41 mouse cellular contexts compared by ENCODE assay signal in genomic region chr14:32624811-32625210, GRCm38 (mm10). TPM values are rescaled to one million over a fixed set of nuclear protein-coding genes. Genes with fewer than 3 reads are reported as not detected.
"Had no signal": no experiment of that assay in that cellular context is flagged by ENCODE, and none has a peak within 500 bp of the region (broad histone marks: within the 10 kb centered on the region; RNA-seq: fewer than 3 reads in every experiment).

No protein-coding gene starts in this region.

- H3K9me3 ChIP-seq: limb, embryonic 10.5 days; limb, embryonic 12.5 days; limb, embryonic 13.5 days; limb, embryonic 15.5 days; liver, embryonic 12.5 days; liver, embryonic 13.5 days; liver, embryonic 15.5 days; lung, embryonic 15.5 days; midbrain, embryonic 10.5 days; midbrain, embryonic 12.5 days; midbrain, embryonic 13.5 days; midbrain, embryonic 15.5 days; neural tube, embryonic 12.5 days; neural tube, embryonic 13.5 days had no signal

- H3K27me3 ChIP-seq: limb, embryonic 12.5 days; limb, embryonic 13.5 days; limb, embryonic 15.5 days; liver, embryonic 13.5 days; liver, embryonic 15.5 days; lung, embryonic 15.5 days; midbrain, embryonic 13.5 days; midbrain, embryonic 15.5 days; neural tube, embryonic 12.5 days; neural tube, embryonic 13.5 days had no signal

- H3K4me3 ChIP-seq: left cerebral cortex, adult 2 months; limb, embryonic 10.5 days; limb, embryonic 12.5 days; limb, embryonic 13.5 days; limb, embryonic 15.5 days; liver, embryonic 12.5 days; liver, embryonic 13.5 days; liver, embryonic 15.5 days; lung, embryonic 15.5 days; midbrain, embryonic 10.5 days; midbrain, embryonic 12.5 days; midbrain, embryonic 13.5 days; midbrain, embryonic 15.5 days; myocyte; neural tube, embryonic 12.5 days; neural tube, embryonic 13.5 days had no signal

- H3K9ac ChIP-seq: limb, embryonic 12.5 days; limb, embryonic 13.5 days; limb, embryonic 15.5 days; liver, embryonic 12.5 days; liver, embryonic 13.5 days; liver, embryonic 14.5 days; liver, embryonic 15.5 days; liver, postnatal 0 days; lung, embryonic 14.5 days; lung, embryonic 15.5 days; midbrain, embryonic 12.5 days; midbrain, embryonic 13.5 days; midbrain, embryonic 15.5 days; neural tube, embryonic 12.5 days; neural tube, embryonic 13.5 days had no signal

- H3K27ac ChIP-seq: left cerebral cortex, adult 2 months; limb, embryonic 10.5 days; limb, embryonic 12.5 days; limb, embryonic 13.5 days; limb, embryonic 15.5 days; liver, embryonic 12.5 days; liver, embryonic 13.5 days; liver, embryonic 14.5 days; liver, embryonic 15.5 days; lung, embryonic 15.5 days; macrophage; midbrain, embryonic 10.5 days; midbrain, embryonic 12.5 days; midbrain, embryonic 13.5 days; midbrain, embryonic 15.5 days; neural tube, embryonic 12.5 days; neural tube, embryonic 13.5 days had no signal

- DNase-seq: left cerebral cortex, postnatal 4 days; liver; liver, embryonic 13.5 days; liver, postnatal 0 days; lung, adult 18-20 months; lung, adult 2 months; lung, embryonic 14.5 days; lung, postnatal 10 days; lung, postnatal 14 days; lung, postnatal 36 days; lung, postnatal 4 days; midbrain, embryonic 14.5 days had no signal

- H3K4me1 ChIP-seq: limb, embryonic 12.5 days; limb, embryonic 13.5 days; limb, embryonic 15.5 days; liver, embryonic 12.5 days; liver, embryonic 13.5 days; liver, embryonic 15.5 days; lung, embryonic 15.5 days; midbrain, embryonic 12.5 days; midbrain, embryonic 13.5 days; midbrain, embryonic 15.5 days; neural tube, embryonic 12.5 days had no signal

- H3K36me3 ChIP-seq: limb, embryonic 10.5 days; limb, embryonic 12.5 days; limb, embryonic 13.5 days; limb, embryonic 15.5 days; liver, embryonic 12.5 days; liver, embryonic 13.5 days; liver, embryonic 15.5 days; lung, embryonic 15.5 days; midbrain, embryonic 10.5 days; midbrain, embryonic 12.5 days; midbrain, embryonic 13.5 days; midbrain, embryonic 15.5 days; neural tube, embryonic 12.5 days had no signal

- H3K4me2 ChIP-seq: limb, embryonic 12.5 days; limb, embryonic 13.5 days; limb, embryonic 15.5 days; liver, embryonic 11.5 days; liver, embryonic 12.5 days; liver, embryonic 13.5 days; liver, embryonic 15.5 days; lung, embryonic 14.5 days; lung, embryonic 15.5 days; midbrain, embryonic 12.5 days; midbrain, embryonic 13.5 days; midbrain, embryonic 15.5 days; neural tube, embryonic 12.5 days; neural tube, embryonic 13.5 days had no signal

- ATAC-seq: liver, embryonic 12.5 days; liver, postnatal 0 days; lung, postnatal 0 days; midbrain, embryonic 13.5 days; midbrain, embryonic 15.5 days had no signal

RNA-seq across cellular contexts. Expression of gene Prrxl1, which starts 25.6 kb away (rescaled TPM):
- total RNA-seq: left cerebral cortex, adult 2 months; left cerebral cortex, postnatal 10 days; left cerebral cortex, postnatal 14 days; left cerebral cortex, postnatal 25 days; left cerebral cortex, postnatal 36 days; left cerebral cortex, postnatal 4 days; liver, adult 2 months; megakaryocyte progenitor cell, adult 5-6 weeks; megakaryocyte-erythroid progenitor cell, adult 5-6 weeks; monocyte, adult 5-6 weeks had no signal
- polyA plus RNA-seq: limb, embryonic 10.5 days; limb, embryonic 11.5 days; liver, adult 2 months; liver, embryonic 11.5 days; liver, embryonic 12.5 days; liver, embryonic 14.5 days; liver, embryonic 16.5 days; liver, postnatal 0 days; lung, adult 2 months; lung, embryonic 14.5 days; macrophage; myocyte had no signal
